Mouse (Mus musculus) midbrain, postnatal 0 days (tissue): ENCODE measurements at regions not wholly inside any gene's neighbourhood (a gene's known extent, or its start where the extent isn't known, plus 50 kb on each side); places are given as distances from the start of the nearest gene placed in this dataset.

Experiments used
- ATAC-seq: fragments of 200-750 bp; cut with Nextera tagmentation; 2 replicates; pipeline ENCODE4 v1.8.0; 2017; ENCODE audit warnings: moderate number of reproducible peaks, mild to moderate bottlenecking, moderate TSS enrichment, moderate library complexity; ENCODE audit not compliant: low FRiP score
- DNase-seq: peaks from one replicate; pipeline ENCODE4 v3.0.0-alpha.2; 2015; ENCODE audit warnings: low spot score
- H3K27ac ChIP-seq: fragments of 300-500 bp; sonication (generic); 2 replicates; pipeline ENCODE4 v1.5.1; 2014; ENCODE audit warnings: low read depth, mild to moderate bottlenecking, low read length, mixed read lengths
- H3K27me3 ChIP-seq: fragments of 300-500 bp; sonication (generic); 2 replicates; pipeline ENCODE4 v1.6.1; 2014; ENCODE audit warnings: low read length, control low read depth, mixed read lengths; ENCODE audit not compliant: insufficient read depth
- H3K36me3 ChIP-seq: fragments of 300-500 bp; sonication (generic); 2 replicates; pipeline ENCODE4 v1.6.1; 2014; ENCODE audit warnings: low read length, control low read depth, mixed read lengths; ENCODE audit not compliant: insufficient read depth
- H3K4me1 ChIP-seq: fragments of 300-500 bp; sonication (generic); 2 replicates; pipeline ENCODE4 v1.6.1; 2014; ENCODE audit warnings: mild to moderate bottlenecking, control low read depth, antibody characterized with exemption, low read length, mixed read lengths; ENCODE audit not compliant: insufficient read depth
- H3K4me2 ChIP-seq: fragments of 300-500 bp; sonication (generic); 2 replicates; pipeline ENCODE4 v1.6.1; 2014; ENCODE audit warnings: low read depth, mild to moderate bottlenecking, low read length, mixed read lengths; ENCODE audit not compliant: poor library complexity, severe bottlenecking
- H3K4me3 ChIP-seq: fragments of 300-500 bp; sonication (generic); 2 replicates; pipeline ENCODE4 v1.5.1; 2014; ENCODE audit warnings: low read depth, mild to moderate bottlenecking, low read length, moderate library complexity
- H3K9ac ChIP-seq: fragments of 300-500 bp; sonication (generic); replicated peaks from 2 replicates; pipeline ENCODE4 v1.6.1; 2014; ENCODE audit warnings: mild to moderate bottlenecking, low read length, moderate library complexity, mixed read lengths; ENCODE audit not compliant: poor library complexity, severe bottlenecking
- H3K9me3 ChIP-seq: fragments of 300-500 bp; sonication (generic); 2 replicates; pipeline ENCODE4 v1.6.1; 2016; ENCODE audit warnings: low read length, control low read depth
- CTCF ChIP-seq: IDR thresholded peaks from 2 replicates; pipeline ENCODE4 v1.5.1; 2016; ENCODE audit warnings: antibody characterized with exemption, mild to moderate bottlenecking
- whole genome bisulfite sequencing: fragments of 180-500 bp; shearing (Covaris S2); extraction: QIAGEN DNeasy Blood & Tissue Kit; methylation state at CpG from one replicate; pipeline ENCODE4 v1.1.7; 2014; 5-methylcytosine and 5-hydroxymethylcytosine counted together

DNA sequence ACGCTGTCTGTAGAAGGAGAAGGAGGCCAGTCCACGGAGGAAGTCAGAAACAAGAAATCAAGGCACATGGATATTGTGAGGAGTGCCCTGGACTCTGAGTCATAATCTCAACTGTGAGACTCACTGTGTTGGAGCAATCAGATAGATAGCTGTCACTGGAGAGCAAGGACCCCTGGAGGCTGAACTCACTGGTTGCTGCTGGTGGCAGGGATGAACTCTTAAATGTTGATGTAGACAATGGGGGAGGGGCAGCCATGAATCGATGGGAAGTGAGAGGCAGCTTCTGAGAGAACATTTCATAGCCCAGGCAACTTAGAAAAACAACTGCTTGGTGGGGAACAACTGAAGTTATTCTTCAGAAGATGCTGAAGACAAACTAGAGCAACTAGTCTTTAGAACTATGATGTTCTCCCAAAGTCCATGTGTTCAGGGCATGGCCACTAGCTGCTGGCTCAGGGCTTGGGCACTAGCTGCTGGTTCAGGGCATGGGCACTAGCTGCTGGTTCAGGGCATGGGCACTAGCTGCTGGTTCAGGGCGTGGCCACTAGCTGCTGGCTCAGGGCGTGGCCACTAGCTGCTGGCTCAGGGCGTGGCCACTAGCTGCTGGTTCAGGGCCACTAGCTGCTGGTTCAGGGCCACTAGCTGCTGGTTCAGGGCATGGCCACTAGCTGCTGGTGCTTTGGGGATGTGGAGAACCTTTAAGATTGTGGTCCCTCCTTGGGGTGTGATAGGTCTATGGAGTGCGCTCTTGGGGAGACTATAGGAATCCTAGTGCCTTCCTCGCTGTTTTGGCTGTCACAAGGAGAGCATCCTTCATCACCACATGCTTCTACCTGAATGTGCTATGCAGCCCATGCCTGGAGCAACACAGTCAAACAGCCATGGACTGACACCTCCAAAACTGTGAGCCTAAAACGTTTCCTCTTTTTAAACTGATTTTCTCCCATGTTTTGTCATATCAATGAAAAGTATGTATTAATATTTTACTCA is 905.7 kb upstream of the Car8 start:
- ATAC-seq (no peak), DNase-seq (no peak)
- no peaks in the 10 kb centered on the region for H3K36me3 ChIP-seq
- WGBS = 90% methylated on average over 9 of the region's 9 CpGs
- no peaks in the 10 kb centered on the region for H3K27me3 ChIP-seq
- H3K4me1 ChIP-seq = no peaks in the 10 kb centered on the region
- no peak overlapping the region for H3K4me3 ChIP-seq
- no peak overlapping the region for H3K4me2 ChIP-seq
- no peak overlapping the region for H3K27ac ChIP-seq
- no peak overlapping the region for H3K9ac ChIP-seq
- TF ChIP-seq CTCF = no peak
- no peaks in the 10 kb centered on the region for H3K9me3 ChIP-seq

GRCm38 (mm10) chr4:9143087-9143486 is 904.2 kb upstream of the Car8 start:
- no peak for DNase-seq
- Histone ChIP-seq H3K4me2 (no peak overlapping the region), H3K9me3 (no peaks in the 10 kb centered on the region), H3K36me3 (no peaks in the 10 kb centered on the region), H3K4me1 (no peaks in the 10 kb centered on the region), H3K4me3 (no peak overlapping the region), H3K9ac (no peak overlapping the region), H3K27me3 (no peaks in the 10 kb centered on the region), H3K27ac (no peak overlapping the region)
- TF ChIP-seq CTCF = no peak
- ATAC-seq = no peak
- WGBS = 87% methylated on average over 3 of the region's 3 CpGs

DNA sequence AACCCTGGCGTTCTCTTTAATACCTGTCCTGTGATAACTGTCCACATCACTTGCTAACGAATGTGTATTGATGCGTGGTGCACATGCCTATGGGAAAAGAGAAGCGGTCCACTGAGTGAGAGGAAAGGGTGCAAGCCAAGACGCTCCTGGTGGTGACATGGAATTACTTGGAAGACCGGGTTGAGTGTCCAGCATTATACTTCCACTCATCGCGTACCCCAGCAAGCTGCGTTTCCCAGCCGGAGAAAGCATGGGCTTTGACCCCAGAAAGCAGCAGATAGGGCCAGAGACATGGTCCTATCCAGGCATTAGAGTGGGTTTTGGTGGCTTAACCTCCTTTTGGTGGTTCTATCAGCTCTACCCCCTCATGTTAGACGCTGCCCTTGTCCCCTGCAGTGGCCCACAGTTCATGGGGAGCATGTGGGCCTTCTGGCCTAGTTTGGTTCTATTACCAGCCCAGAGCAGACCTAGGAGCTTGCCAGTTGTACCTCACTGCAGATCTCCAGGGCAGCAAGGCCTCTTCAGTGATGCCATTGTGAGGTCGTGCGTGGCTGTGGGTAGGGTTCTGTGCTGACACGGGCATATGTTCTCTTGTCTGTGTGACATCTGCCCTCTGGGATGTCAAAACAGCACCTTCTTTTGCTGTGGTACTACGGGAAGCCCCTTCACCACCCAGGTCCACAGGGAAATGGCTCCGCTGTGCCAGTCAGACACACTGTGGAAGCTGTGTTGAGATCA is 903.3 kb upstream of the Car8 start:
- WGBS = 90% methylated on average over 16 of the region's 16 CpGs
- no peaks in the 10 kb centered on the region for H3K27me3 ChIP-seq
- no peaks in the 10 kb centered on the region for H3K9me3 ChIP-seq
- H3K4me2 ChIP-seq = no peak overlapping the region
- H3K27ac ChIP-seq = no peak overlapping the region
- no peak for DNase-seq
- H3K4me1 ChIP-seq = no peaks in the 10 kb centered on the region
- no peaks in the 10 kb centered on the region for H3K36me3 ChIP-seq
- no peak overlapping the region for H3K4me3 ChIP-seq
- no peak overlapping the region for H3K9ac ChIP-seq
- no peak for TF ChIP-seq CTCF
- ATAC-seq = no peak

DNA sequence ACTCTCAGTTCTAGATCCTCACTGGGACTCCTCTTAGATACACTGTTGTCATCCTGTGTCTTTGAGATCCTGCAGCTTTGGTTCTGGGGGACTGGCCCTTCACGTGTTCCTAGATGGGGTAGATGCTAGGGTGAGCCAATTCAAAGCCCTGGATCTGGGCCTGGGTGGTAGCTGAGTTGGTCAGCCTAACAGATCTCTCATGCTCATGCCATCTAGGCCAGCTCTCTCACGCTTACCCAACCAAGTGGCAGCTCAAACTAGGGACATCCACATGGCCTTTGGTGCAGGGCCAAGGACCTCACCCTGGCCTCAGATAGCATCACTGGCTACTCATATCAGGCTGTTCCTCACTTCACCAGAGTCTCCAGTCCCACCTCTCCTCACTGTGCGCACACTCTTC is 901.9 kb upstream of the Car8 start:
- no peak for ATAC-seq
- no peaks in the 10 kb centered on the region for H3K27me3 ChIP-seq
- H3K9ac ChIP-seq = no peak overlapping the region
- H3K9me3 ChIP-seq = no peaks in the 10 kb centered on the region
- no peaks in the 10 kb centered on the region for H3K36me3 ChIP-seq
- WGBS = 89% methylated on average over 3 of the region's 3 CpGs
- TF ChIP-seq CTCF = no peak
- H3K4me2 ChIP-seq = no peak overlapping the region
- peaks cover 9% of the 10 kb centered on the region; the same call in 1 of the 2 replicates for H3K4me1 ChIP-seq
- no peak overlapping the region for H3K27ac ChIP-seq
- H3K4me3 ChIP-seq = no peak overlapping the region
- DNase-seq = no peak

DNA sequence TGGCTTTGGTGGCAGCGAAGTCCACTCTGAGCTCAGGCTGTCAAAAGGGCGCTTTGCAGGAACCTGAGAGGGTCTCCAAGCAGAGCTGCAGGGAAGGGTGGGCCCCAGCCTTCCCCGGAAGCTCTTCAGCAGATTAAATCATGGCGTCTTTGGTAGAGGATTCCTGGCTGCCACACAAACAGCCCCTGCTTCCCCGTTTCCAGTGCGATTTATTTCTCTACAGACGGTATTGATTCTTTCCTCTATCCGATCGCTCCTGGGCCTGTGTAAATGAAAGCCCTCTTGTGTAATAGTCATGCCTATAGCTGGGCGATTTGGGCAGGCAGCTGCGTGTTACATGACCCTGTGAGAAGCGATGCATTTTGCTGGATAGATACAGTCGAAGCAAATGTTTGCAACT is 897.8 kb upstream of the Car8 start:
- Histone ChIP-seq H3K9me3 (no peaks in the 10 kb centered on the region), H3K27me3 (no peaks in the 10 kb centered on the region), H3K4me3 (peak overlapping the region; percentile 15; the same call in 1 of the 2 replicates), H3K9ac (no peak overlapping the region), H3K27ac (peak overlapping the region; percentile 74), H3K4me1 (peaks cover 9% of the 10 kb centered on the region; the same call in 1 of the 2 replicates), H3K4me2 (no peak overlapping the region), H3K36me3 (no peaks in the 10 kb centered on the region)
- DNase-seq (no peak), ATAC-seq (no peak)
- 36% methylated on average over 13 of the region's 13 CpGs for WGBS
- TF ChIP-seq CTCF = no peak

DNA sequence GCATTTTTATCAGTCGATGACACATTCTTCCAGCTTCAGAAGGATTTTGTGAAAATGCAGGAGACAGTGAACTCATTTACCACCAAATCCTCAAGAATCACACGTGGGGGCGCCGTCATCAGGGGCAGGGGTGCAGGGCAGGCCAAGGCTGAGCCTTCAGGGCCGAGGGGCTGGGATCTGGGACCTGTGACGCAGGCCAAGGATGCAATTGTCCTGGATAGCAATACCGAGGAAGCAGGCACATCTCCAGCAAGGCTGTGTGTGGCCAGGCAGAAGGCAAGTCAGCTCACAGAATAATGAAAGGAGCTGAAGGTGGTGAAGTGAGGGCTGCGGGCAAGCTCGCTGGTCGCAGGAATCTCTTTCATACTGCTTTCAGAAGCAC is 897.3 kb upstream of the Car8 start:
- Histone ChIP-seq H3K4me1 (peaks cover 9% of the 10 kb centered on the region; the same call in 1 of the 2 replicates), H3K9me3 (no peaks in the 10 kb centered on the region), H3K4me3 (peak overlapping the region; percentile 15; the same call in 1 of the 2 replicates), H3K4me2 (peak overlapping the region; percentile 44), H3K27ac (peak overlapping the region; percentile 74), H3K36me3 (no peaks in the 10 kb centered on the region), H3K9ac (peak overlapping the region; percentile 45; the same call in 1 of the 2 replicates), H3K27me3 (no peaks in the 10 kb centered on the region)
- no peak for TF ChIP-seq CTCF
- DNase-seq (peak; percentile 68), ATAC-seq (peak; percentile 83)
- 2% methylated on average over 10 of the region's 10 CpGs for WGBS
